Mouse (Mus musculus) megakaryocyte, embryonic 14.5 days (primary cell): ENCODE measurements around the gene Igsf11.

ENCODE experiments used
- FLI1 ChIP-seq: IDR thresholded peaks from 2 replicates; pipeline ENCODE4 v1.6.1; 2012; ENCODE audit warnings: low read length, inconsistent platforms, mixed read lengths
- GATA1 ChIP-seq: IDR thresholded peaks from 3 replicates; pipeline ENCODE4 v1.6.1; 2012; ENCODE audit warnings: mixed read lengths, low read length, inconsistent platforms, borderline replicate concordance

GRCm38 (mm10) chr16:39006978-39007377, 114.5 kb downstream of the Igsf11 start:
- no peak for TF ChIP-seq GATA1
- TF ChIP-seq FLI1: no peak
